Mouse (Mus musculus) WW6 (cell line): ENCODE results near the gene Chic2.

ENCODE experiments used
- DNase-seq: peaks from one replicate; pipeline ENCODE4 v3.0.0-alpha.2; 2013; ENCODE audit warnings: low read depth, low spot score

The Chic2 gene

GRCm38 (mm10) chr5:75044310-75044904 lies at the start of gene Chic2:
TSS of gene Chic2 (minus strand) at chr5:75044774.
- DNase-seq: no peak

- DNase-seq: no peak
These were observed 41.3 kb upstream of the Chic2 start for GRCm38 (mm10) chr5:75085906-75086305.

GRCm38 (mm10) chr5:75085521-75085875 lies 40.9 kb upstream of the Chic2 start:
- DNase-seq: no peak

GRCm38 (mm10) chr5:75084871-75085520 lies 40.4 kb upstream of the Chic2 start:
- no peak for DNase-seq

GRCm38 (mm10) chr5:75084393-75084870 lies 39.9 kb upstream of the Chic2 start:
- DNase-seq: no peak

DNA sequence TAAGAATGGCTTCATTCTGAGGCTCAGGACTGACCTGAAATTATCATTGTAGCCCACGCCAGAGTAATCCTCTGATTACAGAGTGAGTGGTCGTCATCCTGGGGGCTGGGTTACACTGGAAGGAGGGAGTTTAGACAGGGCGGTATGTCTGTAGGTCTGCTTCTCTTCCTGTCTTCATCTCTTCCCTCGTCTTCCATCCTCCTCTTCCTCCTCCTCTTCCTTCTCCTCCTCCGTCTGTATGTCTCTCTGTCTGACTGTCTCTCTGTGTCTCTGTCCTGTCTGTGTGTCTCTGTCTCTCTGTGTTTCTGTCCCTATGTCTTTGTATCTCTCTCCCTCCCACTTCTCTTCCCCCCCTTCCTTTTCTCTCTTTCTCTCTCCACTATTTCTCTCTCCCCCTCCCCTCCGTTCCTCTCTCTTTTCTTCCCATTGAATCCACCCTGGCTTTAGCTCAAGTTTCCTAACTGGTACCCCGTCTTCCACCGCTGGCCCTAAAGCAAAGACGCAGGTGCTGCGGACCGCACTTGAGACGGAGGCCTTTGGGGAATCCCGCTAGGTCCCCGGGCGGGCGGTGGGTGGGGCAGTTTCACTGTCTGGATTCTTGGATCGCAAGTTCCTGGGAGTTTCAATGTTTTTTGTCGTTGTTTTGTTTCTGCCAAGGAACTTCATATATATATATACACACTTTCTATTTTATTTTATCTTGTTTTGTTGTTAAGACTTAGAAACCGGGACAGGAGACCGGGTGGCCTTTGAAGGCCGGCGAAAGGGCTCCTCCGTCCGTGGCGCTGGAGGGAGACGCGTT lies 39.2 kb upstream of the Chic2 start:
- no peak for DNase-seq

- no peak for DNase-seq
These were observed 38.5 kb upstream of the Chic2 start for GRCm38 (mm10) chr5:75083061-75083460.

GRCm38 (mm10) chr5:75082439-75082838 lies 37.9 kb upstream of the Chic2 start:
- no peak for DNase-seq

DNA sequence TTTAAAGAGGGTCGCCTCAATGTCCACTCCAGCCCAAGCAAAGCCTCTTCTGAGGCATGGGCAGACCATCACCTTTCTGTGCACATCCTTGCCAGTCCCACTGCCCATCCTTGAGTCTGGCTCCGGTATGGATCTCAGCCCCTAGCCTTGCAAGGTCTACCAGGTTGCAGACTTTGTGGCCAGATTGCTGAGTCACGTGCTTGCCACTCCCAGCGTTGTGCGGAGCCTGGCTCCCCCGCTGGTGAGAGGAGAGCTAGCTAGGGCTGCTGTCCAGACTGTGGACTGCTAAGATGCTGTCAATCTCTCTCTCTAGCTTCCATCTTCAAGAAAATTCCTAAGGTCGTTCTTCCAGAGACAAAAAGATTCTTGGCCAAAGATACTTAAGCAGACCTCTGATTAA lies 35.0 kb upstream of the Chic2 start:
- DNase-seq: peak; percentile 13

GRCm38 (mm10) chr5:75077051-75077380 lies 32.4 kb upstream of the Chic2 start:
- DNase-seq: no peak

DNA sequence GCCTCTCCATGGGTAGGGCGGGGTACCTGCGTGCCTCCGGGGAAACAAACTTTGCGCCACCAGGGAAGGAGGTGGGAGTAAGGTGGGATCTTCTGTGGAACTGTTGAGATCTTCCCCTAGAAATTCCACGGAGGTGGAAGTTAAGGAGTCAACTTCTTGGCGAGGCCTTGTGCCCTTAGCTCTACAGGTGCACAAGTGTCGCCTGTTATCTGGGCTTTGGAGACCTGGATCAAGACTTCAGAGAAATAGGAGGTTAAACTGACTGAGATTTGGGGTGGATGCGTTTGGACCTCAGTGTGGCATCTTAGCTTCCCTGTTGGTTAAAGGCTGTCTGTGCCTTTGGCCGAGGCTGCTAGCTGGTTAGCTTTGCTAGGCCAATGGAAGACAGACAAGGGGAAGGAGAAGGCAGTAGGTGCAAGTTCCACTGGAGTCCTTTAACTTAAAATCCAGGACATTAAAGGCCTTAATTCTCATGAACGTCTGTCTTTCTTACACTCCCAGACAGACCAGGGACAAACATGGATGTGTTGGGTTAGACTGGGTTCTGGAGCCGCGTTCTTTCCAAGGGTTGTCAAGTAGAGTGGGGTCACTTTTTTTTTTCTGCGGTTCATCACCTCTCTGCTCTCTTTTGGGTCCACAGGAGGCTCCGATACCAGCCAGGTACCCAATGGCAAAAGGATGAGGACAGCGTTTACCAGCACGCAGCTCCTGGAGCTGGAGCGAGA lies 31.9 kb upstream of the Chic2 start:
- no peak for DNase-seq

DNA sequence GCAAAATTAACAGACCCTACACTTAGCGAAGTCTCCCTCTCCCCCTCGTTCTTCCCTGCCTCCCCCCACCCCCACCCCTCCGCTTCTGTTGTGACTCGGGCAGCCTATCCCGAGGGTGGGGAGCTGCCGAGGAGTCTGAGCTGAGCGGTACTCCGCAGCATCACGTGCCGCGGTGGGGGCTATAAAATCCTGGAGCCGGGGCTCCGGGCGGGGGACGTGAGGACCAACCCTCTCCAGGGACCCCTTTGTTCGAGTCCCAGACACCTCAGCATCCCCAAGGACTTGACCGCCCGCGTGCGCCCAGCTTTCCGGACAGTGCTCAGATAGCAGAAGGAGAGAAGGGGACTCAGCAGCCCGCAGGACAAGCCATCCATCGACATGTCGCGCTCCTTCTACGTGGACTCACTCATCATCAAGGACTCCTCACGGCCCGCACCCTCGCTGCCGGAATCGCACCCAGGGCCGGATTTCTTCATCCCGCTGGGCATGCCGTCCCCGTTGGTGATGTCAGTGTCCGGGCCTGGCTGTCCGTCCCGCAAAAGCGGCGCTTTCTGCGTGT lies 30.9 kb upstream of the Chic2 start, which contains the start of gene Gsx2:
TSS of gene Gsx2 (plus strand) at position 219 of the 559 bp plus-strand sequence.
- no peak for DNase-seq

GRCm38 (mm10) chr5:75074537-75075382 lies 30.2 kb upstream of the Chic2 start:
- no peak for DNase-seq

DNA sequence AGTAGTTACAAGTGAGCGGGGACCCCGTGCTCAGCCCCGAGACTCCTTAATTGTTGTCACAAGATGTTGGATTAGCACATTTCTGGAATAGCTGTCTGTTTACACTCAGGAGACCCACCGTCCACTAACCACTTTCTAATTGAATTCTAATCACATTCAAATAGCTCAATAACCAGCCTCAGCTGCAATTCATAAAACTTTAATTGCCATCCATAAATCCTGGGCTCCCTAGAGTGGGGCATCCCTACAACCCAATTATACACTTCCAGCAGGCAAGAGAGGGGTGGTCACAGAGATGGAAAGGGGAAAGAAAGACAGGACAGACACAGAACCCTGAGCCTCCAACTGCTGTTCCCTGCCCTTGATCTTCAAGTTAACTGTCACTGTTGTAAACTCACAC lies 29.6 kb upstream of the Chic2 start:
- DNase-seq: no peak

DNA sequence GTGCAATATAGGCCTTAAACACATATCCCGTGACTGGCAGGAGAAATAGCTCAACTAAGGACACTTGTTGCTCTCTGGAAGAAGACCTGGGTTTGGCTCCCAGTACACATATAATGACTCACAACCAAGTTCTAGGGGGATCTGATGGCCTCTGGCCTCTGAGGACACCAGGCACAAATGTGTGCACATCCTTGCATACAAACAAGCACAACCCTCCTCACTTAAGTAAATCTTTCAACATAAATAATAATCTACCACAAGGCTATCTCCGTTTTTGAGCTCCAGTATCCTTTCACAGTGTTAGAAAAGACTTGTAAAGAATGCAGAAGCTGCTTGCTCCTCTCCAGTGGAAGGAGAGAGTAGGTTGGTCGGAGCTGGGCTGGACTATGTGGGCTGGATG lies 29.1 kb upstream of the Chic2 start:
- DNase-seq: no peak

DNA sequence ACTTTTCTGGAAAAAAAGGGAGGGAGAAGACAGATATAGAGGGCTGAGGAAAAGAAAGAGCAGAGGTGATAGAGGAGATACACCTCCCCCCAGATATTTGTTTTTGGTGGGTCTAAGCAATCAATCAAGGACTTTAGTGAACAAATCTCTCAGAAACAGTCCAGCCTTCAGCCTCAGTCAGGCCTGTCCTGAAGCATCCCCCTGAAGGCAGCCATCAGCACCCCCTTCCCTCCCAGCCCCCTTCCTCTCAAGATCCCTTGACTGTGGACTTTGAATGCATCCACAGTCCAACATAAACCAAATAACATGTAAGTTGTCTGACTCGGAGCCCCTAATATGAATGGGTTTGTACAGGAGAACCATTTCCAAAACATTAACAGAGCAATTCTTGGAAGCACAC lies 28.6 kb upstream of the Chic2 start:
- DNase-seq: no peak

GRCm38 (mm10) chr5:75072532-75072931 lies 28.0 kb upstream of the Chic2 start:
- DNase-seq: no peak

DNA sequence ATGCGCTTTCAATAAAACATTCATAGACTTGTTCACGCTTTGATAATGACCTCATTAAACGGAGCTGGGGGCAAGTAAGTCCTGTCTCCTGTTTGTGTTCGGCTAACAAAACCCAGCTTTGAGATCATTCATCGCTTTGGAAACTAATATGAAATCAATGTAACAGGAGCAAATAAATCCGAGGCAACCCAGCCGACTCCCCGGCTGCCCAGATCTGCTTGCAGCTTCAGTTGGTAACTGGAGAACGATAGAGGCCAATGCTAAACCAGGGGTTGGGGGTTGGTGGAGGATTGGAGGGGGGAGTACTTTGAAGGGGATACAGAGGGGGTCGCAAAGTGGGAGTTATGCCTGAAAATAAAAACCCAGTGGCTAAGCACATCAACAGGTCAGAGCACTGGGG lies 27.4 kb upstream of the Chic2 start:
- no peak for DNase-seq

- DNase-seq: no peak
These were observed 26.2 kb upstream of the Chic2 start for GRCm38 (mm10) chr5:75070656-75071375.

GRCm38 (mm10) chr5:75070132-75070531 lies 25.6 kb upstream of the Chic2 start:
- no peak for DNase-seq
